Mouse (Mus musculus) lung, postnatal 0 days (tissue): ENCODE measurements at regions not wholly inside any gene's neighbourhood (a gene's known extent, or its start where the extent isn't known, plus 50 kb on each side); places are given as distances from the start of the nearest gene placed in this dataset.

Experiments
- ATAC-seq: fragments of 200-750 bp; cut with Nextera tagmentation; 2 replicates; pipeline ENCODE4 v1.8.0; 2017; ENCODE audit warnings: moderate library complexity
- DNase-seq: peaks from one replicate; pipeline ENCODE4 v3.0.0-alpha.2; 2016; ENCODE audit warnings: low spot score
- H3K27ac ChIP-seq: fragments of 300-500 bp; sonication (generic); 2 replicates; pipeline ENCODE4 v1.5.1; 2014; ENCODE audit warnings: antibody characterized with exemption, mild to moderate bottlenecking, low read length, mixed read lengths
- H3K27me3 ChIP-seq: fragments of 300-500 bp; sonication (generic); replicated peaks from 2 replicates; pipeline ENCODE4 v1.6.1; 2014; ENCODE audit warnings: low read length, mixed read lengths; ENCODE audit not compliant: insufficient read depth
- H3K36me3 ChIP-seq: fragments of 300-500 bp; sonication (generic); 2 replicates; pipeline ENCODE4 v1.6.1; 2014; ENCODE audit warnings: low read length, mixed read lengths; ENCODE audit not compliant: insufficient read depth
- H3K4me1 ChIP-seq: fragments of 300-500 bp; sonication (generic); 2 replicates; pipeline ENCODE4 v1.6.1; 2014; ENCODE audit warnings: antibody characterized with exemption, low read depth, low read length, mixed read lengths; ENCODE audit not compliant: insufficient read depth
- H3K4me2 ChIP-seq: fragments of 300-500 bp; sonication (generic); replicated peaks from 2 replicates; pipeline ENCODE4 v1.6.1; 2014; ENCODE audit warnings: low read depth, mild to moderate bottlenecking, low read length, moderate library complexity, mixed read lengths
- H3K4me3 ChIP-seq: fragments of 300-500 bp; sonication (generic); 2 replicates; pipeline ENCODE4 v1.5.1; 2014; ENCODE audit warnings: low read depth, low read length
- H3K9ac ChIP-seq: fragments of 300-500 bp; sonication (generic); replicated peaks from 2 replicates; pipeline ENCODE4 v1.6.1; 2014; ENCODE audit warnings: low read depth, mild to moderate bottlenecking
- H3K9me3 ChIP-seq: fragments of 300-500 bp; sonication (generic); 2 replicates; pipeline ENCODE4 v1.6.1; 2016; ENCODE audit warnings: low read length, mixed read lengths
- CTCF ChIP-seq: IDR thresholded peaks from 2 replicates; pipeline ENCODE4 v1.5.1; 2016; ENCODE audit warnings: antibody characterized with exemption, mild to moderate bottlenecking
- EP300 ChIP-seq: IDR thresholded peaks from 2 replicates; pipeline ENCODE4 v1.6.1; 2016; ENCODE audit warnings: antibody characterized with exemption, mild to moderate bottlenecking, control low read depth
- WGBS: fragments of 180-500 bp; shearing (Covaris S2); extraction: QIAGEN DNeasy Blood & Tissue Kit; methylation state at CpG from one replicate; pipeline ENCODE4 v1.1.7; 2014; 5-methylcytosine and 5-hydroxymethylcytosine counted together

DNA sequence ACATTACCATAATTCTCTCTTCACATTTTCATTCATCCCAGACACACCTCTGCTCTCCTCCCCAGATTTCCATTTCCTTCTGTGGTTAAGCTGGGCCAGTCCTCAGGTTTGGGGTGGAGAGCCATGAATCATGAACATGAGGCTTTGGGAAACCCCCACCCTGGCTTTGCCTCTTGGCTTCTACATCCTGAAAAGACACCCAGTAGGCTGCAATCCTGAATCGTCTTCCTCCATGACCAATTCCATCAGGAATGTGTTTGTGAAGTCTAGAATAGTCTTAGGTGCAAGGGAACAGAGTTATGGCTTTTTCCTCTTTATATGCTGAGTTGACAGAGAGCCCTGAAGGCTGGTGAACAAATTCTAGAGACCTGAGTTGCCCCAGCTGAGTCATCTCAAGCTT, 87.0 kb upstream of the Klf7 start:
- Histone ChIP-seq H3K27ac (no peak overlapping the region), H3K4me3 (no peak overlapping the region), H3K9me3 (no peaks in the 10 kb centered on the region), H3K4me2 (no peak overlapping the region), H3K36me3 (no peaks in the 10 kb centered on the region), H3K4me1 (no peaks in the 10 kb centered on the region), H3K27me3 (no peaks in the 10 kb centered on the region), H3K9ac (no peak overlapping the region)
- ATAC-seq (no peak), DNase-seq (no peak)
- TF ChIP-seq EP300 (no peak), CTCF (no peak)
- WGBS = 77% methylated on average over 1 of the region's 1 CpGs

DNA sequence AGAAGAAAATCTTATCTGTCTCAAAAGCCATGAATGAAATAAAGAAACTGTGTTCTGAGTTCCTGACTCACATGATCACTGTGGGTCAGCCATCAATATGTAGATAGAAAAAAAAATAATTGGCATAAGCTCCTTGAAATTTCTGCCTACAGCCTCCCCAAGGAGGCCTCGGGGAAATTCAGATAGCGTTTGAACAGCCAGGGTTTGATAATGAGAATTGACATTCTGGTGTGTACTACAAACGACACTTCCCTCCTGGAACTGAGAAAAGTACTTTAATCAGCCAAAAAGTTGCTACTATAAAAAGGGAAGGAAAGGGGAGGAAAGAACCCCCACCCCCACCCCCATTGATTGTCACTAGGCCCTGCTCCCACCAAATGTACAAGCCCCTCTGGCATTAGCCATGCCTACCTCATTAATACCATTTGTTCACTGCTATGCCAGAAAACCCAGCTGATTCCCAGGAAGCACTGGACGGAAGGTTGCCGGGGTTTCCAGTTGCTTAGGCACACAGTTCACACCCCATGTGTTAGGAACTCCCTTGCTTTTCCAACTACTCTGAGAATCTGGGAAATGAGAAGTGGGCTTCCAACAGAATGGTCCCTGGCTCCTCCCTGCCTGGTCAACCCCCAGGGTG, 78.4 kb upstream of the Klf7 start:
- 52% methylated on average over 5 of the region's 5 CpGs for WGBS
- TF ChIP-seq EP300 = no peak
- TF ChIP-seq CTCF = no peak
- no peak overlapping the region for H3K9ac ChIP-seq

DNA sequence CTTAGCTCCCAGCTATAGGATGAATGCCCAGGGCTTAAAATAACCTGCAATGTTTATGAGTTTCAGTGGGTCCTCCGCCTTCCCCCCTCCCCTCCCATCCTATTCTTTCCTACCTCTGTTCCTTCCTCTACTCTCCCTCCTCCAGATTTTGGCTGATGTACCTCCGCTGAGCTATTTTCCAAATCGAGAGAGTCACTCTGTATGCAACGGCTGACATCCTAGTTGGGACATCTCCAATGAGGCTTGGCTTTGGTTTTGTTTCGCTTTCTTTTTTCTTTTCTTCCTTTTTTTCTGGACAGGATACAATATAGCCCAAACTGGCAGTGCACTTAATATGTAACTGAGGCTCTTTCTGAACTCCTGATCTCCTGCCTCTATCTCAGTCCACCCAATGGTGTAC, 76.7 kb upstream of the Klf7 start:
- no peak for ATAC-seq
- 67% methylated on average over 5 of the region's 5 CpGs for WGBS
- H3K4me1 ChIP-seq = no peaks in the 10 kb centered on the region

More for the DNA sequence above, 78.4 kb upstream of the Klf7 start:
- Histone ChIP-seq H3K4me2 (no peak overlapping the region), H3K27ac (no peak overlapping the region), H3K36me3 (no peaks in the 10 kb centered on the region), H3K4me1 (no peaks in the 10 kb centered on the region), H3K27me3 (no peaks in the 10 kb centered on the region), H3K9me3 (no peaks in the 10 kb centered on the region), H3K4me3 (no peak overlapping the region)
- no peak for ATAC-seq
- no peak for DNase-seq

DNA sequence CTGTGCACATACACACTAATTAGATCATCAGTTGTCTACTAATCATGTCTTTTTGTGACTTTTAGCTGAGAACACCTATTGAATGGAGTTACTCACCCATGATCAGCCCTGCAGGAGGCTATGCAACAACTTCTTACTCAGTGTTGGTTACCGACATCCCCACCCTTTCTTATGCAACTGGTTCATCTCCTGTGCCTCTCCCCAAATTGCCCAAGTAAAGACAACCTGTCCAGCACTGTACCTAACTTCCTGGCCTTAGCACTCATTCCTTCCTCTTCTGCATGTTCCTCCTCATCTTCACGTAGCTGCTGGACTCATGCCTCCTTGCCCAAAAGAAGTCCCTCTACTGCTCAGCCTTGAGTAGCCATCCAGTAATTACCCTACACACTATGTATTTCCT, 76.2 kb upstream of the Klf7 start:
- H3K9me3 ChIP-seq = no peaks in the 10 kb centered on the region
- 75% methylated on average over 2 of the region's 2 CpGs for WGBS
- H3K4me3 ChIP-seq = no peak overlapping the region
- DNase-seq (no peak), ATAC-seq (0 out of 2 replicates have a peak, but pooled peaks have one; percentile 19)
- H3K27ac ChIP-seq = no peak overlapping the region
- no peak overlapping the region for H3K9ac ChIP-seq
- no peaks in the 10 kb centered on the region for H3K36me3 ChIP-seq
- H3K4me2 ChIP-seq = no peak overlapping the region
- no peaks in the 10 kb centered on the region for H3K27me3 ChIP-seq
- H3K4me1 ChIP-seq = no peaks in the 10 kb centered on the region
- no peak for TF ChIP-seq EP300
- TF ChIP-seq CTCF = no peak

More for the DNA sequence above, 76.7 kb upstream of the Klf7 start:
- H3K36me3 ChIP-seq = no peaks in the 10 kb centered on the region
- no peak for DNase-seq
- H3K4me2 ChIP-seq = no peak overlapping the region
- H3K9ac ChIP-seq = no peak overlapping the region
- H3K27ac ChIP-seq = no peak overlapping the region
- no peaks in the 10 kb centered on the region for H3K9me3 ChIP-seq
- TF ChIP-seq CTCF (no peak), EP300 (no peak)
- no peak overlapping the region for H3K4me3 ChIP-seq
- no peaks in the 10 kb centered on the region for H3K27me3 ChIP-seq

DNA sequence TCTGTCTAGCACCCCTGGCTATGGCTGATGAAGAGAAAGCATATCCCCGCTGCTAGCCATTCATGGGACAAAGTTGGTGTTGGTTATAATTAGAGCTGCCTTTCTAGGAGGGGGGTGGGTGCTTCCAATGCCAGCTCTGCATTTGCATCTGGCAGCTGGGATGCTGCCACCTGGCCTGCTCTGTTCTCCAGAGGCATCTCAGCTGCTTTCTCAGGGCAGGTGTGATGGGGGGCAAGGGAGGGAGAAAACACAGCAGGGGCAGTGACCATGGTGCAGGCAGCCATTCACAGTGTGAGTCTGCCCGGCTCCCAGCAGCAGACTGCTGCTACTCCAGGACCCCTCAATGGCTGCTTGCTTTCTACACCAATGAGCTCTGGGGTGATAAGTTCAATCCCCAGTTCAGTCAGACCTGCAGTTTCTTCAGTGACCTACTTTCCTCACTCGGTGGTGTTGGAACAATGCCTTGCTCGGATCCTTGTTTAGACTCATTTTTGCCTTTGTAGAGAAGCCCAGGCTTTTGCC, 73.9 kb upstream of the Klf7 start:
- TF ChIP-seq EP300 = no peak
- no peak for TF ChIP-seq CTCF
- DNase-seq (no peak), ATAC-seq (no peak)
- WGBS = 40% methylated on average over 4 of the region's 4 CpGs
- H3K9me3 ChIP-seq = no peaks in the 10 kb centered on the region
- no peak overlapping the region for H3K9ac ChIP-seq
- no peaks in the 10 kb centered on the region for H3K27me3 ChIP-seq
- H3K27ac ChIP-seq = no peak overlapping the region
- no peak overlapping the region for H3K4me3 ChIP-seq
- H3K4me2 ChIP-seq = no peak overlapping the region
- no peaks in the 10 kb centered on the region for H3K36me3 ChIP-seq
- H3K4me1 ChIP-seq = no peaks in the 10 kb centered on the region

DNA sequence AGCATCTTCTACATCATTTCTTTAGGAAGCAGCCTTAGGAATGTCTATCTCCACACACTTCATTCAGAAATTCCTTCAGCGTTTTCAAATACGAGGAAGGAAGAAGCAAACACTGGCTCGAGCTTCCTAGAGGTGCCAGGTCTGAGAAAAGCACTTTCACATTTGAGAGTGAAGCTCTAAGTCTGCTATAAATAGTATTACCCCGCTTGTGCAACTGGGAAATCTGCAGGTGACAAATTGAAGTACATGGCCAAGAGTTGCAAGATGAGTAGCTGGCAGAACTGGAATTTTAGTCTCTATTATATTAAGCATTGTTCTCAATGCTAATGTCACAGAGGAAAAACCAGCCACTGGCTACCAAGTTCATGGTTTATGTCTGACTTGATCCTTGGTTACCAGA, 73.2 kb upstream of the Klf7 start:
- 6% methylated on average over 4 of the region's 4 CpGs for WGBS
- Histone ChIP-seq H3K36me3 (no peaks in the 10 kb centered on the region), H3K9ac (no peak overlapping the region), H3K27me3 (no peaks in the 10 kb centered on the region), H3K4me1 (no peaks in the 10 kb centered on the region), H3K4me3 (no peak overlapping the region), H3K27ac (no peak overlapping the region), H3K4me2 (no peak overlapping the region), H3K9me3 (no peaks in the 10 kb centered on the region)
- no peak for TF ChIP-seq EP300
- no peak for TF ChIP-seq CTCF
- DNase-seq = peak; percentile 48
- no peak for ATAC-seq
